Mouse (Mus musculus): Measurements from ENCODE around the gene Cd247.

DNA sequence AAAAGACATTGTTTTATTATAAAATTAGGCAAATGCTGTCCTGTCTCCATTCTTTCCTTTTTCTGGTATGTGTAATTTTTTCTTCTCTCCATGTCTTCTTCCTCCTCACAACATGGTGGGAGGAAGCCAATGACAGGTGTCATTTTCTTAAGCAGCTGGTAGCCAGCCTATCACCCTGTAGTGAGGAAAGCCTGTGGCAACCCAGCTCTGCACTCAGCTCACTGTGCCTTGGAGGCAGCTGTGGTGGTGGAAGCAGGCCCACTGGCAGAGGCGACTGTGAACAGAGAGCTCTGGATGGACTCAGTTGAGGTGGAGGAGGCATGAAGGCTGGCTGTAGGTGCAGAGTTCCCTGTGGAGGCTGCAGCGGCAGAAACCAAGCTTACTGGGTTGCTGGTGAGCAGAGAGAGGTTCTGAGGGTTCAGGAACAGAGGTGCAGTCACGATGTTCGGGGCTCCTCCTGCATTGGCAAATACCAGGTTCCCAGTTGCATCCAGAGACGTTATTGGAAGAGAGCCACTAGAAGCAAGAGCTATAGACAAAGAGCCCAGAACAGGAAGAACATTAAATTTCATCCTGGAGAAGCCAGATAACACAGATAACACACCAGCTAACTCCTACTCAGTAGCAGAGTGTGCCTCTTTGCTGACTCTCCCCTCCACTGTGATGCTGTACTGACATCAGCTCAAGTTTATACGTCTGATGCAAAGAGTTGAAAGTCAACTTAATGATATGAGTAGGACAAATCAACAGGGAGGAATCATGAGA is 87.2 kb downstream of the Cd247 start:
- no peak for TF ChIP-seq POLR2A (IDR thresholded peaks at IDR 0.05; ENCODE audit: insufficient read length, low read depth)
- no peak for TF ChIP-seq MAX (IDR thresholded peaks at IDR 0.05; ENCODE audit: low read depth)
